Mouse (Mus musculus) CH12.LX (cell line): ENCODE results near the gene Mms22l.

Source experiments
- BHLHE40 ChIP-seq: IDR thresholded peaks from 2 replicates; pipeline ENCODE4 v1.6.1; 2011; ENCODE audit warnings: mild to moderate bottlenecking, low read depth, low read length, improper control_type of control experiment
- CTCF ChIP-seq, 2 experiments: IDR thresholded peaks in 1 of 2; conservative IDR thresholded peaks in 1 of 2; 2 replicates each; pipeline ENCODE4 v1.5.1; 2011 to 2012; ENCODE audit warnings: low read depth in 2 of 2, low read length in 2 of 2, improper control_type of control experiment in 1 of 2, inconsistent platforms in 1 of 2, mild to moderate bottlenecking in 1 of 2, moderate library complexity in 1 of 2
- ELF1 ChIP-seq: IDR thresholded peaks from 2 replicates; pipeline ENCODE4 v1.6.1; 2014; ENCODE audit warnings: low read depth, mild to moderate bottlenecking, inconsistent platforms, low read length, improper control_type of control experiment
- MAX ChIP-seq: IDR thresholded peaks from 2 replicates; pipeline ENCODE4 v1.6.1; 2011; ENCODE audit warnings: low read length, improper control_type of control experiment
- POLR2A ChIP-seq: IDR thresholded peaks from 2 replicates; pipeline ENCODE4 v1.6.1; 2011; ENCODE audit warnings: low read depth, mild to moderate bottlenecking, improper control_type of control experiment, low read length
- SIN3A ChIP-seq: IDR thresholded peaks from 2 replicates; pipeline ENCODE4 v1.6.1; 2012; ENCODE audit warnings: low read length, improper control_type of control experiment, inconsistent platforms
- TBP ChIP-seq: conservative IDR thresholded peaks from 2 replicates; pipeline ENCODE4 v1.6.1; 2011; ENCODE audit warnings: low read depth, low read length, improper control_type of control experiment
- USF1 ChIP-seq: IDR thresholded peaks from 2 replicates; pipeline ENCODE4 v1.6.1; 2014; ENCODE audit warnings: low read depth, mild to moderate bottlenecking, inconsistent platforms, low read length, improper control_type of control experiment
- ZC3H11A ChIP-seq: IDR thresholded peaks from 2 replicates; pipeline ENCODE4 v1.6.1; 2012; ENCODE audit warnings: low read depth, mild to moderate bottlenecking, inconsistent platforms, low read length, improper control_type of control experiment

DNA sequence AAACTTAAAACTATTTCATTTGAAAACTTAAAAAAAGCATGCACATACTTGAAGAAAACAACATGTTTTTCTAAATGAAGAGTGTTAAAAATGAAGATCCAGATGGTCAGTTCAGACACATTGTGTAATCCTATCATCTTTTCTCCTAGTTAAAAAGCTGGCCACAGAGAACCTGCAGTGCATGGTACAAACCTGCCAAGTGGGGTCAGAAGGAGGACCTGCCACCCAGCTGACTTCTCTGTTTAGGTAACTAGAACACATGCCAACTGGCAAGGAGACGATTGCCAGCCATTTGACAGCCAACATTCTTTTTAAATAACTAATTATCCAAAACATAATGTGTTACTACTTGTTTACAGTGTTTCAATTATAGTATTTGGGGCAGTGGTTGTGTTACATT is 102.4 kb downstream of the Mms22l start:
- TF ChIP-seq SIN3A: no peak
- no peak for TF ChIP-seq MAX
- TF ChIP-seq CTCF (conservative IDR thresholded peaks at IDR 0.05 in 1 of 2, IDR thresholded peaks at IDR 0.05 in 1 of 2; ENCODE audit: low read depth in 2 of 2, low read length in 2 of 2): no peak
- TF ChIP-seq USF1: no peak
- no peak for TF ChIP-seq BHLHE40
- no peak for TF ChIP-seq TBP
- no peak for TF ChIP-seq ELF1
- TF ChIP-seq POLR2A: no peak
- no peak for TF ChIP-seq ZC3H11A
